Mouse (Mus musculus) testis, postnatal 14 days (tissue): ENCODE measurements around the gene Ankdd1b.

Source experiments
- DNase-seq: peaks from one replicate; pipeline ENCODE4 v3.0.0; 2021; ENCODE audit warnings: low spot score

The Ankdd1b gene

DNA sequence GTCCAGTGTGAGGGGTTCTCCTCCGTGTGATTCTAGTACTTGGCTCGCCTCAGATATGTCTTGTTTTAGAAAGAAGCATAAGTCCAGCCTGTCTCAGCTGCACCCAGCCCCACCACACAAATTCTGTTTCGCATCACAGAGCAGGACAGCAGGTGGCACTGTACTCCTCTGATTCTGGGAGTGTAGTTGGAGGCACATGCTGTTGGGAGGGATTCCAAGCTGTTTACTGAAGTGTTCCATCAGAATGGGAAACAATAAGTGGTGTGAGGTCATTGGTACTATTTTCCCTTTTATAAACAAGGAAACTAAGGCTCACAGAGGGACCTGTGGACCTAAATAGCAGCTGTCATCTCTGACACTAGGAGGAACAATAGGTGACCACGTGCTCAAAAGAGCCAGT lies 64.0 kb downstream of the Ankdd1b start:
- DNase-seq: no peak

DNA sequence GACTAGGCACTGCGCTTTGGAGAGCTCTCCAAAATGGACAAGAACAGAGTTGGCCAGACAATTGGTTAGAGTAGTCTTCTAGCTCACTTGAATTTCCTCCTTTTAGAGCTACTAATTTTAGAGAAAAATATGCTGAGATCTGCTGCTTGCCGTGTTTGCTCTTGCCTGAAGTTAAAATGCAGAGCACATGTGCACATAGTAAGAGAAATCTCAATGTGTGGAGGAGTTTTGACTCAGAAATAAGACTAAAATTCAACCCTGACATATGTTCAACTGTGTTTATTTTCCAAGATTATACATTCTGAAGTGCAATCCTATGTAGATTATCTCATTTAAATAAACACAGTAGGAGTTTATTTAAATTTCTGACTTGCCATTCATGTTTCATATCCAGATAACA lies 65.5 kb downstream of the Ankdd1b start:
- DNase-seq: no peak

DNA sequence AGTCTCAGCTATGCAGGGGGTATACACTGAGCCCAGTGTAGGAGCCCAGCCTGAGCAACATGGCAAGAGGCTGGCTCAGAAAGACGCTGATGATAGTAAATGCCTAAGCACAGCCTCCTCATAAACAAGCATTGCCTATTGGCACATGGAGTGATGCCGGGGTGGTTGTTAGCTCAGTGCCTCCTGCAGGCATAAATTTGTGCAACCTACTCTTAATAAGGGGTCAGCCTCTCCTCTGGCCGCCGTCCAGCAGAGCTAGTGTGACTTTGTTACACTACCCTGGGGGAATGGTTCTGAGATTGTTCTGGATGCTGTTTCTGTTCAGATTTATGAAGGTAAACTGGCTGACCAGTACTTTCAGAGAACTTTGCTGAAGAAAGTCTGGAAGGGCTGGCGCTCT lies 69.7 kb downstream of the Ankdd1b start:
- DNase-seq: no peak

DNA sequence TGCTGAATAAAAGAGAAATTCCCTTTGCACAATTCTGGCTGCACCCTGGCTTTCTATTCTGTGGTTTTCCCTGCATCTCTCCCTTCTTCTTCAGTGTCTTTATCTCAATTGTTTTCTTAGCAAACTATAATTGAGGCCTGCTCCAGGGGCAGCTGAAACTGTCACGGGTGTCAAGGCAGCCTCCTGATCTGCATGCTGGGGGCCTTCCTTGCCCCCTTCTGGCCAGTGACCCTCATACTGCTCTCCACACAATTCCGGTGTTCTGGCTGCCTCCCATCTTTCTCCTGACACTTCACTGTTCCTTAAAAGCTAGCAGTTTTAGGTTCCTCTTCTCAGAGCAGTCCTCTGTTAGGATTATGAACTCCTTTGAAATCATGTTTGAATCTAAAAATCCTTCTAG lies 81.7 kb downstream of the Ankdd1b start:
- no peak for DNase-seq

DNA sequence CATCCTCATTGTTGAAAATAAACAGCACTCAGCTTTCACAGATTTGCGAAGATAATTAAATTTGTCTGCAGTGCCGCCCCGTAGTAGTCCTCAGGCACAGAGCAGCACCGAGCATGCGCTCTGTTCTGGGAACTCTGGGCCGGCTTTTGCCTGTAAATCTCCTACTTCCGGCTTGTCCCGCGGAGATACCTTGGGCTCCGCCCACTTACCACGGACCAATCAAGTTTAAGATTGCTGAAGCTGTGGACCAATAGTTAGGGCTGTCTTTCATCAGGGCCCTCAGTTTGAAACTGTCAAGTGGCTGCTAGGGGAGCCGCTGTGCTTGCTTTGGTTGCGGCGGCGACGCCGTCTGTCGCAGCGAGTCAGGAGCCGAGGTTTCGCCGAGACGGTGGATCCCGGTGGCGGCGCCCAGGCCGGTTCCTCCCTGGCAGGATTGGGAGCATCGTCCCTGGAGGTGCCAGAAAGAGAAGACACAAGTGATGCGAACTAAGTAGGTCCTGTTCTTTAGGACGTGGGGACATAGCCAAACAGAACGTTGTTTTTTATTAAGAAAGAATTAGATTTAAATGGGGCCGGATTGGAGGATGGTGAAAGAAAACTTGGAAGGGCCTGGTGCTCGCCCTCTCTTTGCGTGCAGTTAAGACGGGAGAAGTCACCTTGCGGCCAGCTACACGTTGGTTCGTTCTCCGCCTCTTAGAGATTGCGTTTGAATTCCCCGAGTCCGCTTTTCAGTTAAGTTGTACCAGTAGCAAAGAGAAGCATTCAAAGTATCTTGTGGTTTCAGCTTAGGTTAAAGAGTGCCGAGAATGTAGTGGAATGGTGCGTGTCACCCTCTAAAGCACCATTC lies 82.7 kb downstream of the Ankdd1b start, which contains the start of gene Poc5:
Gene Poc5 (plus strand): TSS at position 253 of the 847 bp plus-strand sequence.
- peak; percentile 98 for DNase-seq

DNA sequence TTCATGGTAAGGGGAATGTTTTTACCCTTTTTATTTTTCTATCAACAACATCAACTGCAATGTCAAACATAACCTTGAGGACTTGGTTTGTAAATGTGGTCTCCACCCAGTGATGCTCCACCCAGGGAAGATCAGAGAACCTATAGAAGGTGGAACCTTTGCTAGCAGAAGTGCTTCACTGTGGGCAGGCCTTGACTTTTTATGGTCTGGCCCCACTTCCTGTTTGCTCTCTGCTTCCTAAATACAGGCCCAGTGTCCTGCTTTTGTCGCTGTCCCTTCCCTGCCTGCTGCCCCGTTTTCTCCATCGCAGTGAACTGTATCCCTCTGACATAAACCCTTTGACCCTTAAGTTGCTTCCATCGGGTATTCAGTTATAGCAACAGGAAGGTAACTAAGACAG lies 93.1 kb downstream of the Ankdd1b start:
- no peak for DNase-seq

DNA sequence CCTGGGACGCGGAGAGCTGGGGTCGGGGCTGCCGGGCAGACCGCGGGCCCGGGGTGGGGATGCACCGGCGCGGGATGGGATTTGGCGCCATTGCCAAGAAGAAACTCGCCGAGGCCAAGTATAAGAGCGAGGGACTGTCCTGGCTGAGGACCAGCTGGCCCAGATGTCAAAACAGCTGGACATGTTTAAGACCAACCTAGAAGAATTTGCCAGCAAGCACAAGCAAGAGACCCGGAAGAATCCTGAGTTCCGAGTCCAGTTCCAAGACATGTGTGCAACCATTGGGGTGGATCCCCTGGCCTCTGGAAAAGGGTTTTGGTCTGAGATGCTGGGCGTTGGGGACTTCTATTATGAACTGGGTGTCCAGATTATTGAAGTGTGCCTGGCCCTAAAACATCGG lies 94.1 kb downstream of the Ankdd1b start:
- DNase-seq: no peak

DNA sequence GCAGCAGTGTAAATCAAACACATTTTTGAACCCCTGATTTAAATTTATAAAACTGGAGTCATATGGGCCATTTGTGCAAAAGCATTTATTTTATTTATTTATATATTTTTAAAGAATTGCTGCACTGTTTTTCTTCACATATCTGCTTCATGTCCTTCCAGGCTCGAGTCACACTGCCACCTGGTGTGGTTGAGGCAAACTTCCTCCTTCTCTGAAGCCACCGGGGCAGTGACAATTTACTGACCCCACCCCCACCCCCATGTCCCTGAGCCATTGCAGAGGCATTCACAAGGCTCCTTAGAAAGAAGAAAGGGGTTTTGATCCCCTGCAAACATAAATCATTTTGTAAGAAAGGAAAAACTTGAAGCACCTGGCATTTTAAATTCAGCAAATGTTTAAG lies 95.5 kb downstream of the Ankdd1b start:
- DNase-seq: no peak
